Mouse (Mus musculus) right cerebral cortex, adult 18-20 months (tissue): ENCODE measurements around the gene Psme2b.
"Not testable (repeated sequence)": the region's sequence is repeated elsewhere in the genome, so short reads cannot be mapped to it uniquely, and the experiment has no call there.

ENCODE experiments used
- DNase-seq: peaks from one replicate; pipeline ENCODE4 v3.0.0; 2022; ENCODE audit warnings: mixed read lengths

Gene Psme2b

GRCm38 (mm10) chr11:48900654-48901566, 45.1 kb downstream of the Psme2b start:
- DNase-seq = not testable (repeated sequence)

GRCm38 (mm10) chr11:48898812-48899431, 47.1 kb downstream of the Psme2b start:
- DNase-seq = no peak
